Comparison of ENCODE assay signal across 7 mouse cellular contexts in the genomic region with DNA sequence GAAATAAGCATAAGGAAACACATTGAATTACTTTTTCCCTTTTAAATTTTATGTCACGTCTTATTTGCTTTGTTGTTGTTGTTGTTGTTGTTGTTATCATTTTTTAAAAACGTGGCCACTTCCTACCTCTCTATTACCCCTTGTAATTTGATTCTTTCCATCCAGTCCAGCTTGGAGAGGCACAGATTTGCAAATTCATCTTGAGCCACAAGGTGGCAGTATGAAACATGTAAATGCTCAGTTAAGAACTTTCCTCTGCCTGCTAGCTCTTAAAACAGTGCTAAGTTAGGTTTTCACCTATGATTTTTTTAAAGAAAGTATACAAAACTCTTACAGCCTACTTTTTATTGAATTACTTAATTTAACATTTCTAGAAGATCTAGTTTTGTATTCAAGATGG.
DNase-seq lines count a peak whose midpoint lies in the region; ATAC-seq and TF ChIP-seq lines count a peak whose summit lies in the region.

No protein-coding gene starts in this region.

- H3K4me2 ChIP-seq in forebrain, postnatal 0 days (ENCODE audit: low read depth) = no peak overlapping the region

- no peaks in the 10 kb centered on the region for H3K4me1 ChIP-seq in forebrain, postnatal 0 days (ENCODE audit: insufficient read depth)
- H3K4me1 ChIP-seq in lung, adult 2 months (ENCODE audit: control insufficient read depth, insufficient read depth, low read length) = no peaks in the 10 kb centered on the region

- H3K4me3 ChIP-seq in forebrain, postnatal 0 days (ENCODE audit: low read depth, low read length) = no peak overlapping the region
- H3K4me3 ChIP-seq in lung, adult 2 months (replicated peaks; ENCODE audit: extremely low read depth, low read depth, low read length) = no peak overlapping the region

- DNase-seq in urinary bladder, postnatal 25 days (ENCODE audit: low spot score) = peak; percentile 21
- no peak for DNase-seq in urinary bladder, postnatal 10 days (ENCODE audit: low spot score)
- DNase-seq in c-Kit-positive CD71-positive TER-119-negative erythroid progenitor cells, embryonic 14.5 days (ENCODE audit: low read depth) = peak; percentile 5
- DNase-seq in forebrain, postnatal 0 days = peak; percentile 81
- peak; percentile 54 to 72 for DNase-seq in kidney, postnatal 36 days
- DNase-seq in lung, adult 2 months = peak; percentile 8
- peak; percentile 47 for DNase-seq in right cerebral cortex, postnatal 25 days

- WGBS in forebrain, postnatal 0 days = 2% methylated on average over 2 of the region's 2 CpGs
- 0% methylated on average over 2 of the region's 2 CpGs for WGBS in lung, adult 2 months

- H3K27me3 ChIP-seq in forebrain, postnatal 0 days (ENCODE audit: insufficient read depth, low read length) = no peaks in the 10 kb centered on the region

- TF ChIP-seq POLR2A in lung, adult 2 months (IDR thresholded peaks at IDR 0.05; ENCODE audit: borderline replicate concordance, extremely low read depth, low read depth, low read length) = no peak

- no peak overlapping the region for H3K27ac ChIP-seq in forebrain, postnatal 0 days (ENCODE audit: low read depth, low read length)

- no peak overlapping the region for H3K9ac ChIP-seq in forebrain, postnatal 0 days

- peak; percentile 81 for TF ChIP-seq CTCF in forebrain, postnatal 0 days (IDR thresholded peaks at IDR 0.05; ENCODE audit: low read depth)
- TF ChIP-seq CTCF in lung, adult 2 months (IDR thresholded peaks at IDR 0.05; ENCODE audit: insufficient read depth, low read length) = 0 out of 2 replicates have a peak, but pooled peaks have one; percentile 18

- no peaks in the 10 kb centered on the region for H3K9me3 ChIP-seq in forebrain, postnatal 0 days (ENCODE audit: low read length)

- peak; percentile 66; the same call in 1 of the 2 replicates for ATAC-seq in forebrain, postnatal 0 days

- no peaks in the 10 kb centered on the region for H3K36me3 ChIP-seq in forebrain, postnatal 0 days (ENCODE audit: insufficient read depth)
